Mouse (Mus musculus): ENCODE data around the gene Tmem179b.
A peak's percentile ranks its signal among the peaks of the same experiment; 100 is the strongest.

The Tmem179b gene

GRCm38 (mm10) chr19:8774086-8774835, at the start of gene Tmem179b:
Gene Tmem179b (minus strand): TSS chr19:8774467.
- DNase-seq (ENCODE audit: low spot score) = peak; percentile 86

GRCm38 (mm10) chr19:8822696-8823095, 48.4 kb upstream of the Tmem179b start:
- DNase-seq (ENCODE audit: low spot score) = no peak

GRCm38 (mm10) chr19:8821146-8821545, 46.9 kb upstream of the Tmem179b start:
- no peak for DNase-seq (ENCODE audit: low spot score)

GRCm38 (mm10) chr19:8820424-8820956, 46.2 kb upstream of the Tmem179b start:
- no peak for DNase-seq (ENCODE audit: low spot score)

- DNase-seq (ENCODE audit: low spot score) = peak; percentile 93
Measured at GRCm38 (mm10) chr19:8819596-8820423, 45.5 kb upstream of the Tmem179b start, which contains the start of gene Hnrnpul2. Gene Hnrnpul2 (plus strand): TSS chr19:8820010.

GRCm38 (mm10) chr19:8818801-8819595, 44.7 kb upstream of the Tmem179b start, which contains the start of gene Ttc9c:
Gene Ttc9c (minus strand): TSS chr19:8819333.
- peak; percentile 76 for DNase-seq (ENCODE audit: low spot score)

- no peak for DNase-seq (ENCODE audit: low spot score)
Measured at GRCm38 (mm10) chr19:8818301-8818798, 44.1 kb upstream of the Tmem179b start.

- DNase-seq (ENCODE audit: low spot score) = no peak
Measured at GRCm38 (mm10) chr19:8817001-8817400, 42.7 kb upstream of the Tmem179b start.

- DNase-seq (ENCODE audit: low spot score) = no peak
Measured at GRCm38 (mm10) chr19:8815812-8816211, 41.5 kb upstream of the Tmem179b start.

GRCm38 (mm10) chr19:8806810-8807209, 32.5 kb upstream of the Tmem179b start:
- no peak for DNase-seq (ENCODE audit: low spot score)

- no peak for DNase-seq (ENCODE audit: low spot score)
Measured at GRCm38 (mm10) chr19:8803879-8804660, 29.8 kb upstream of the Tmem179b start.

- DNase-seq (ENCODE audit: low spot score) = no peak
Measured at GRCm38 (mm10) chr19:8803204-8803780, 29.0 kb upstream of the Tmem179b start.

- peak; percentile 70 for DNase-seq (ENCODE audit: low spot score)
Measured at GRCm38 (mm10) chr19:8802130-8802821, 28.0 kb upstream of the Tmem179b start, which contains the start of gene Zbtb3. Gene Zbtb3 (plus strand): TSS chr19:8802555.

GRCm38 (mm10) chr19:8798947-8799315, 24.7 kb upstream of the Tmem179b start:
- DNase-seq (ENCODE audit: low spot score) = no peak

GRCm38 (mm10) chr19:8798264-8798946, 24.1 kb upstream of the Tmem179b start, which contains the start of gene Polr2g:
Gene Polr2g (minus strand): TSS chr19:8798577.
- DNase-seq (ENCODE audit: low spot score) = peak; percentile 54

GRCm38 (mm10) chr19:8790171-8790570, 15.9 kb upstream of the Tmem179b start:
- DNase-seq (ENCODE audit: low spot score) = no peak

- no peak for DNase-seq (ENCODE audit: low spot score)
Measured at GRCm38 (mm10) chr19:8789171-8789570, 14.9 kb upstream of the Tmem179b start.

- no peak for DNase-seq (ENCODE audit: low spot score)
Measured at GRCm38 (mm10) chr19:8788521-8788920, 14.3 kb upstream of the Tmem179b start.

Data from urinary bladder, postnatal 10 days (tissue).